Mouse (Mus musculus) C2C12 (cell line): Measurements from ENCODE around the gene Pak6.
"Not testable (repeated sequence)": the region's sequence is repeated elsewhere in the genome, so short reads cannot be mapped to it uniquely, and the experiment has no call there.

ENCODE experiments used
- CTCF ChIP-seq: IDR thresholded peaks from one replicate; pipeline ENCODE4 v1.5.1; 2011; ENCODE audit not compliant: control insufficient read depth, insufficient read depth, insufficient read length
- USF1 ChIP-seq: IDR thresholded peaks from one replicate; pipeline ENCODE4 v1.6.1; 2011; ENCODE audit warnings: low read depth, mild to moderate bottlenecking, control low read depth, moderate library complexity

DNA sequence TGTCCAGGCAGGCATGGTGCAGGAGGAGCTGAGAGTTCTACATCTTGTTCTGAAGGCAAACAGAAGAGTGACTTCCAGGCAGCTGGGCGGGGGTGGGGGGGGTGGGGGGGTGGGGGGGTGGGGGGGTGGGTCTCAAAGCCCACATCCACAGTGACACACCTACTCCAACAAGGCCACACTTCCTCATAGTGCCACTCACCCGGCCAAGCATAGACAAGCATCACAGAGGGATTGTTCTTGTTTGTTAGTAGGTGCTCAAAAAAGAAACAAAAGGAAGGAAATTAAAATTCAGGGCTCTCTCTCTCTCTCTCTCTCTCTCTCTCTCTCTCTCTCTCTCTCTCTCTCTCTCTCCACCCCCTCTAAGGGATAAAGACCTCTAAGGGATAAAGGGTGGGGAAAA lies 12.4 kb upstream of the Pak6 start:
- not testable (repeated sequence) for TF ChIP-seq CTCF, USF1
